Mouse (Mus musculus) lung, adult 2 months (tissue): ENCODE data around the gene Alcam.

Source experiments
- CTCF ChIP-seq: fragments of 200-500 bp; IDR thresholded peaks from 2 replicates; pipeline ENCODE4 v1.5.1; 2011; ENCODE audit warnings: mild to moderate bottlenecking, low read length, control low read depth; ENCODE audit not compliant: insufficient read depth
- POLR2A ChIP-seq: fragments of 200-500 bp; IDR thresholded peaks from 2 replicates; pipeline ENCODE4 v1.6.1; 2011; ENCODE audit warnings: low read depth, mild to moderate bottlenecking, control low read depth, low read length, borderline replicate concordance; ENCODE audit errors: extremely low read depth

DNA sequence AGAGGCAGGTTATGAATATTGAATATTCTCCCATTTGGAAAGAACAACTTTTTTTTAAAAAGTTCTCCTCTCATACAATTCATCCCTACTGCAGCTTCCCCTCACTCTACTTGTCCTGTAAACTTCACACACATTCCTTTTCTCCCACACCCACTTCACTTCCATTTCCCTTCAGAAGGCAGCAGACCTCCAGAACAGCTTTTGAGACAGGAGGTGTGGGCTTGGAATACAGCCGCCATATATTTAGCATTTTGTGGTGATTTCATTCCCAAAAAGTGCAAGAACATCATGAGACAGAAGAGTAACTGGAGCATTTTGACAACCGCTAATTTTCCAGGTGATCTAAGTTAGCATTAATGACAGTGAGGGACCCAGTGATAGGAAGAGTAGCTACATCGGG lies 47.8 kb downstream of the Alcam start:
- TF ChIP-seq POLR2A (no peak), CTCF (no peak)
